Mouse (Mus musculus) macrophage (primary cell): ENCODE data around the gene Gatb. TPM values are rescaled to one million over a fixed set of nuclear protein-coding genes. Genes with fewer than 3 reads are reported as not detected.

Experiments used
- H3K27ac ChIP-seq: fragments of 350-480 bp; formaldehyde crosslinking; 2 replicates; pipeline ENCODE4 v1.9.0; 2021
- H3K36me3 ChIP-seq: fragments of 350-480 bp; formaldehyde crosslinking; 2 replicates; pipeline ENCODE4 v1.9.0; 2021; ENCODE audit errors: inconsistent target
- H3K4me3 ChIP-seq: fragments of 350-480 bp; formaldehyde crosslinking; 2 replicates; pipeline ENCODE4 v1.9.0; 2021; ENCODE audit errors: inconsistent target
- H3K79me2 ChIP-seq: fragments of 350-480 bp; formaldehyde crosslinking; 2 replicates; pipeline ENCODE4 v1.9.0; 2021; ENCODE audit errors: inconsistent target
- WGBS: methylation state at CpG from one replicate; pipeline ENCODE4 v1.1.7; 2026; ENCODE audit warnings: inconsistent platforms; ENCODE audit not compliant: missing documents; 5-methylcytosine and 5-hydroxymethylcytosine counted together
- polyA plus RNA-seq: library from polyadenylated mRNA; stranded (reverse); fragments of 250-400 nt; gene quantifications from 3 replicates; pipeline ENCODE4 v1.2.4, GENCODE M21; 2018; ENCODE audit warnings: inconsistent platforms

The Gatb gene
- polyA plus RNA-seq, 1 experiment from 2014 or later: 8.0 TPM

GRCm38 (mm10) chr3:85685271-85685670 is 111.4 kb downstream of the Gatb start:
- Histone ChIP-seq H3K36me3 (no peaks in the 10 kb centered on the region), H3K27ac (no peak overlapping the region), H3K4me3 (no peak overlapping the region), H3K79me2 (no peaks in the 10 kb centered on the region)
- 93% methylated on average over 7 of the region's 8 CpGs for WGBS

DNA sequence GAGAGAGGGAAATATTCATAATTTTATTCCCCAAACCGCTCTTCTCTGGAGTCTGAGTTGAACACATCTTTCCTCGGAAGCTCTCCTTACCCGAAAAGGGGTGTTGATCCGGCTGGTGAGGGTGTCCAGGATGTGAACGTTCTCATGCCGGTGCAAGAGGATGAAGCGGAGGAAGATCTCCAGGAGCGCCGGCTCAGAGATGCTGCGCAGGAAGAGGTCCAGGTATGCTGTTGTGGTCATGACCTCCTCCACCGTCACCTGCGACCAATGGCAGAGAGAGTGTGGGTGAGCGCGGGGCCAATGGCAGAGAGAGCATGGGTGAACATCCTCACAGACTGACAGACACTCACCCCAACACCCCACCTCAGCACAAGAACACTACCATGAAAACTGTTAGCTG is 114.4 kb downstream of the Gatb start:
- WGBS: 96% methylated on average over 14 of the region's 14 CpGs
- Histone ChIP-seq H3K36me3 (no peaks in the 10 kb centered on the region), H3K4me3 (no peak overlapping the region), H3K27ac (no peak overlapping the region), H3K79me2 (no peaks in the 10 kb centered on the region)

GRCm38 (mm10) chr3:85691134-85691533 is 117.2 kb downstream of the Gatb start:
- H3K27ac ChIP-seq: no peak overlapping the region
- WGBS: 85% methylated on average over 4 of the region's 4 CpGs
- no peaks in the 10 kb centered on the region for H3K36me3 ChIP-seq
- H3K79me2 ChIP-seq: no peaks in the 10 kb centered on the region
- no peak overlapping the region for H3K4me3 ChIP-seq

DNA sequence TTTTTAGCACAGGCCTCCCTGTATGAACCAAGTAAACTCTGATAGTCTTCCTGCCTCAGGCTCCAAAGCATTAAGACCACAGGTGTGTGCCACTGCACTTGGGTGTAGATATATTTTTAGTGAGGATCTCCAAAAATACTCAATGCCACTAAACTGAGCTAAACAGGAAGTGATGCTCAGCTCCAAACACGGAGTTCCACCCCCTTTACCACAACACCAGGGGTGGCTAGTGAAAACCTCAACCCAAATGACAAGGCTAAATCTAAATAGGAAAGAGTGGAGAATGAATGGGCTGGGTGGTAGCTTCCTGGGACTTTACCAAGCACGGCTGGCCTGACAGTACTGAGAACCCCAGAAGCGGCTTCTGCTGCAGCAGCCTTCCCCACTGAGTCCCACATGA is 119.1 kb downstream of the Gatb start:
- no peak overlapping the region for H3K27ac ChIP-seq
- 0% methylated on average over 3 of the region's 3 CpGs for WGBS
- no peaks in the 10 kb centered on the region for H3K36me3 ChIP-seq
- H3K79me2 ChIP-seq: no peaks in the 10 kb centered on the region
- no peak overlapping the region for H3K4me3 ChIP-seq

DNA sequence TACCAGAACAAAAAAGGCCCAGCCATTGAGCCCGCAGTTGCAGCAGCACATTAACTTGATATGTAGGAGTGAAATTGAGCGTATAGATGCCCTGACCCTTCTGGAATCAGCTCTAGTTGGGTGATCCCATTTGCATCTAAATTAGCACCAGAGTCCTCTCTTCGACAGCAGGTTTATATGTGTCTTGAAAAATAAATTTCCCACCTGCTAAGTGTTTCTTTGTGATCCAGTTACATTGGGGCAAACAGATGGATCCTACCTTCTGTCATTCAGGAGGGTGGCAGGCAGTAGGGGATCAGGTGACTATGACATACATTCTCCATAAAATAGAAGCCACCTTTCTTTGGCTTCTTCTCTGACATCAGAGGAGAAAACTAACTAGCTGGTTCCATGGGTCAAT is 121.1 kb downstream of the Gatb start:
- Histone ChIP-seq H3K79me2 (no peaks in the 10 kb centered on the region), H3K4me3 (no peak overlapping the region), H3K27ac (no peak overlapping the region), H3K36me3 (no peaks in the 10 kb centered on the region)
- 91% methylated on average over 3 of the region's 3 CpGs for WGBS

- no peaks in the 10 kb centered on the region for H3K79me2 ChIP-seq
- no peak overlapping the region for H3K27ac ChIP-seq
- H3K36me3 ChIP-seq: no peaks in the 10 kb centered on the region
- 68% methylated on average over 4 of the region's 4 CpGs for WGBS
- no peak overlapping the region for H3K4me3 ChIP-seq
Measured at GRCm38 (mm10) chr3:85698496-85698895, 124.6 kb downstream of the Gatb start.

DNA sequence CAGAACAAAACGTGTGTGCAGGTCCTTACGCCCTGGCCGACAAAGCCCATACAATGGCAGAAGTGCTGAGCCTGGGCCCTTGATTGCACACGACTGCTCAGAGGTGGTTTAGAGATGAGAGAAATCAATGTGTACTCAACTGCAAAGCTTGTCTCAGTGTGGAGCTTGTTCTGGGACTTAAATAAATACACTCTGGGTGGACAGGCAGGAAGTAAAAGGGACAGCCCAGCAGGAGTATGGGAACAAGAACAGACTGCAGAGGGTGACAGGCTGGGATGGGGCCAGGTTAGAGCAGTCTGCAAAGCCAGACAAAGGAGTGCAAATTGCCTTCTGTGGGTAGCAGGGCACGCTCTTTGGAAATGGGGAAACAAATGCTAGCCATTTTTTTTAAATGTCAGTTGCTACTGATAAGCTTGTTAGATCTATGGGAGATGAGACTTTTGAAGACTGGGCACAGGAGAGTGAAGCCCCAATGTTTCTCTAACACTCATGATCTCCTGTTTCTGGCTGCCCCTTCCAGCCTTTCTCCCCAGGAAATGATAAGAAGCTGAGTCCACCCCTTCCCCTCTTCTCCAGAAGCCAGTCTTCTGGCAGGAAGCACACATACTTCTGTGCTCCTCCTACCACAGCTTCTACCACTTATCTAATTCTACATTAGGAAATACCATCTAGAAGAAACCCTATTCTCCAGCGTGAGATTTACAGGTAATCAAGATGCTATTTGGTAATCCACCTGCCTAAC is 129.4 kb downstream of the Gatb start:
- Histone ChIP-seq H3K79me2 (no peaks in the 10 kb centered on the region), H3K4me3 (no peak overlapping the region), H3K36me3 (no peaks in the 10 kb centered on the region), H3K27ac (no peak overlapping the region)
- WGBS: 56% methylated on average over 6 of the region's 6 CpGs

Other genes with a start within 250 kb of the Gatb start
- not detected in 3 replicates for gene Fam160a1, start 243.2 kb downstream of the Gatb start, polyA plus RNA-seq